Mouse (Mus musculus) midbrain, embryonic 14.5 days (tissue): Measurements from ENCODE around the gene Ccndbp1. TPM values are rescaled to one million over a fixed set of nuclear protein-coding genes. Genes with fewer than 3 reads are reported as not detected.
"Not testable (repeated sequence)": the region's sequence is repeated elsewhere in the genome, so short reads cannot be mapped to it uniquely, and the experiment has no call there.

ENCODE experiments used
- ATAC-seq: fragments of 200-750 bp; cut with Nextera tagmentation; 2 replicates; pipeline ENCODE4 v1.8.0; 2017; ENCODE audit warnings: moderate number of reproducible peaks, moderate library complexity; ENCODE audit not compliant: low FRiP score, low TSS enrichment
- DNase-seq: peaks from one replicate; pipeline ENCODE4 v3.0.0-alpha.2; 2015
- H3K27ac ChIP-seq: fragments of 300-500 bp; sonication (generic); replicated peaks from 2 replicates; pipeline ENCODE4 v1.5.1; 2014; ENCODE audit warnings: mild to moderate bottlenecking, low read depth, low read length, moderate library complexity
- H3K27me3 ChIP-seq: fragments of 300-500 bp; sonication (generic); 2 replicates; pipeline ENCODE4 v1.6.1; 2014; ENCODE audit warnings: low read length, control low read depth, mixed read lengths; ENCODE audit not compliant: control insufficient read depth, insufficient read depth
- H3K36me3 ChIP-seq: fragments of 300-500 bp; sonication (generic); 2 replicates; pipeline ENCODE4 v1.6.1; 2014; ENCODE audit warnings: low read length, control low read depth; ENCODE audit not compliant: control insufficient read depth, insufficient read depth
- H3K4me1 ChIP-seq: fragments of 300-500 bp; sonication (generic); 2 replicates; pipeline ENCODE4 v1.6.1; 2014; ENCODE audit warnings: mild to moderate bottlenecking, antibody characterized with exemption, low read length, control low read depth; ENCODE audit not compliant: control insufficient read depth, insufficient read depth
- H3K4me2 ChIP-seq: fragments of 300-500 bp; sonication (generic); 2 replicates; pipeline ENCODE4 v1.6.1; 2014; ENCODE audit warnings: mild to moderate bottlenecking, low read length, moderate library complexity
- H3K4me3 ChIP-seq: fragments of 300-500 bp; sonication (generic); replicated peaks from 2 replicates; pipeline ENCODE4 v1.5.1; 2014; ENCODE audit warnings: low read depth, low read length
- H3K9ac ChIP-seq: fragments of 300-500 bp; sonication (generic); replicated peaks from 2 replicates; pipeline ENCODE4 v1.6.1; 2014; ENCODE audit warnings: mild to moderate bottlenecking, low read length, moderate library complexity
- H3K9me3 ChIP-seq: fragments of 300-500 bp; sonication (generic); 2 replicates; pipeline ENCODE4 v1.6.1; 2016; ENCODE audit warnings: low read length, control low read depth, mixed read lengths; ENCODE audit not compliant: control insufficient read depth
- WGBS: fragments of 180-500 bp; shearing (Covaris S2); extraction: QIAGEN DNeasy Blood & Tissue Kit; methylation state at CpG from one replicate; pipeline ENCODE4 v1.1.7; 2014; 5-methylcytosine and 5-hydroxymethylcytosine counted together
- polyA plus RNA-seq: library from polyadenylated mRNA; unstranded; fragments of >200 nt; fragmentation: Nextera tagmentation; extraction: Ambion mirVana; gene quantifications from 2 replicates; pipeline ENCODE4 v1.2.1, GENCODE M21; 2014

Gene Ccndbp1
- polyA plus RNA-seq, 1 experiment from 2014 or later: 82.6 TPM

GRCm38 (mm10) chr2:120980861-120981260, 27.3 kb upstream of the Ccndbp1 start:
- H3K27ac ChIP-seq: no peak overlapping the region
- 72% methylated on average over 2 of the region's 2 CpGs for WGBS

GRCm38 (mm10) chr2:120983611-120984010, 24.6 kb upstream of the Ccndbp1 start:
- Histone ChIP-seq H3K4me2 (no peak overlapping the region), H3K36me3 (peaks cover 13% of the 10 kb centered on the region), H3K4me1 (no peaks in the 10 kb centered on the region), H3K4me3 (no peak overlapping the region), H3K27ac (no peak overlapping the region), H3K9ac (no peak overlapping the region), H3K27me3 (no peaks in the 10 kb centered on the region), H3K9me3 (no peaks in the 10 kb centered on the region)
- ATAC-seq (no peak), DNase-seq (no peak)
- 16% methylated on average over 2 of the region's 2 CpGs for WGBS

More at GRCm38 (mm10) chr2:120980861-120981260, 27.3 kb upstream of the Ccndbp1 start:
- DNase-seq: no peak
- no peak overlapping the region for H3K4me3 ChIP-seq
- no peaks in the 10 kb centered on the region for H3K9me3 ChIP-seq
- H3K4me2 ChIP-seq: no peak overlapping the region
- peaks cover 6% of the 10 kb centered on the region; the same call in 1 of the 2 replicates for H3K36me3 ChIP-seq
- H3K27me3 ChIP-seq: no peaks in the 10 kb centered on the region
- 0 out of 2 replicates have a peak, but pooled peaks cover 6% of the 10 kb centered on the region for H3K4me1 ChIP-seq
- ATAC-seq: no peak
- no peak overlapping the region for H3K9ac ChIP-seq

- Histone ChIP-seq H3K4me1 (no peaks in the 10 kb centered on the region), H3K27me3 (no peaks in the 10 kb centered on the region), H3K27ac (no peak overlapping the region), H3K9me3 (no peaks in the 10 kb centered on the region), H3K4me3 (no peak overlapping the region), H3K36me3 (peaks cover 13% of the 10 kb centered on the region), H3K9ac (no peak overlapping the region), H3K4me2 (no peak overlapping the region)
- DNase-seq (no peak), ATAC-seq (no peak)
- WGBS: 98% methylated on average over 1 of the region's 1 CpGs
Measured at GRCm38 (mm10) chr2:120985241-120985640, 23.0 kb upstream of the Ccndbp1 start.

GRCm38 (mm10) chr2:120991196-120991595, 17.0 kb upstream of the Ccndbp1 start:
- H3K4me2 ChIP-seq: no peak overlapping the region
- 77% methylated on average over 4 of the region's 4 CpGs for WGBS

GRCm38 (mm10) chr2:120996607-120997006, 11.6 kb upstream of the Ccndbp1 start:
- H3K9me3 ChIP-seq, H3K9ac ChIP-seq, H3K27ac ChIP-seq, H3K4me1 ChIP-seq, DNase-seq, H3K4me2 ChIP-seq, ATAC-seq, H3K4me3 ChIP-seq, H3K27me3 ChIP-seq: not testable (repeated sequence)
- WGBS: 74% methylated on average over 1 of the region's 1 CpGs
- H3K36me3 ChIP-seq: peaks cover 13% of the 10 kb centered on the region; the same call in 1 of the 2 replicates

More at GRCm38 (mm10) chr2:120991196-120991595, 17.0 kb upstream of the Ccndbp1 start:
- ATAC-seq (no peak), DNase-seq (no peak)
- no peak overlapping the region for H3K4me3 ChIP-seq
- no peaks in the 10 kb centered on the region for H3K4me1 ChIP-seq
- no peaks in the 10 kb centered on the region for H3K9me3 ChIP-seq
- no peak overlapping the region for H3K27ac ChIP-seq
- H3K27me3 ChIP-seq: no peaks in the 10 kb centered on the region
- H3K36me3 ChIP-seq: peaks cover 13% of the 10 kb centered on the region; the same call in 1 of the 2 replicates
- no peak overlapping the region for H3K9ac ChIP-seq

- Histone ChIP-seq H3K9me3 (no peaks in the 10 kb centered on the region), H3K9ac (no peak overlapping the region), H3K27me3 (no peaks in the 10 kb centered on the region), H3K36me3 (0 out of 2 replicates have a peak, but pooled peaks cover 7% of the 10 kb centered on the region), H3K27ac (no peak overlapping the region), H3K4me3 (no peak overlapping the region), H3K4me1 (no peaks in the 10 kb centered on the region), H3K4me2 (no peak overlapping the region)
- ATAC-seq (no peak), DNase-seq (no peak)
- WGBS: 94% methylated on average over 8 of the region's 8 CpGs
Measured at GRCm38 (mm10) chr2:120998863-120999262, 9.3 kb upstream of the Ccndbp1 start.

GRCm38 (mm10) chr2:121003586-121003985, 4.6 kb upstream of the Ccndbp1 start:
- DNase-seq: no peak
- no peak overlapping the region for H3K9ac ChIP-seq
- no peaks in the 10 kb centered on the region for H3K4me1 ChIP-seq
- H3K9me3 ChIP-seq: no peaks in the 10 kb centered on the region
- H3K27me3 ChIP-seq: no peaks in the 10 kb centered on the region
- WGBS: 75% methylated on average over 2 of the region's 2 CpGs
- ATAC-seq: no peak
- 0 out of 2 replicates have a peak, but pooled peaks cover 7% of the 10 kb centered on the region for H3K36me3 ChIP-seq
- H3K4me3 ChIP-seq: no peak overlapping the region
- no peak overlapping the region for H3K27ac ChIP-seq
- H3K4me2 ChIP-seq: no peak overlapping the region

- no peak overlapping the region for H3K27ac ChIP-seq
- no peak for DNase-seq
Measured at GRCm38 (mm10) chr2:121004018-121004811, 4.0 kb upstream of the Ccndbp1 start.

GRCm38 (mm10) chr2:121006986-121007385, 1.2 kb upstream of the Ccndbp1 start:
- no peak for ATAC-seq
- no peak overlapping the region for H3K9ac ChIP-seq
- DNase-seq: no peak
- WGBS: 94% methylated on average over 1 of the region's 1 CpGs
- H3K27ac ChIP-seq: no peak overlapping the region
- peaks cover 10% of the 10 kb centered on the region for H3K4me1 ChIP-seq
- no peaks in the 10 kb centered on the region for H3K9me3 ChIP-seq
- H3K36me3 ChIP-seq: peaks cover 15% of the 10 kb centered on the region
- H3K27me3 ChIP-seq: no peaks in the 10 kb centered on the region
- H3K4me2 ChIP-seq: no peak overlapping the region
- H3K4me3 ChIP-seq: no peak overlapping the region

More at GRCm38 (mm10) chr2:121004018-121004811, 4.0 kb upstream of the Ccndbp1 start:
- Histone ChIP-seq H3K9me3 (no peaks in the 10 kb centered on the region), H3K9ac (no peak overlapping the region), H3K4me3 (no peak overlapping the region), H3K36me3 (0 out of 2 replicates have a peak, but pooled peaks cover 7% of the 10 kb centered on the region), H3K4me1 (peaks cover 5% of the 10 kb centered on the region), H3K27me3 (no peaks in the 10 kb centered on the region), H3K4me2 (no peak overlapping the region)
- 83% methylated on average over 7 of the region's 7 CpGs for WGBS
- ATAC-seq: no peak
